Mouse (Mus musculus) CH12.LX (cell line): Measurements from ENCODE around the gene Th. TPM values are rescaled to one million over a fixed set of nuclear protein-coding genes. Genes with fewer than 3 reads are reported as not detected.

Experiments
- DNase-seq: peaks from one replicate; pipeline ENCODE4 v3.0.0-alpha.2; 2013; ENCODE audit errors: extremely low read depth
- H3K27ac ChIP-seq: 2 replicates; pipeline ENCODE4 v1.5.1; 2012; ENCODE audit warnings: low read depth, mild to moderate bottlenecking, control low read depth, moderate library complexity; ENCODE audit not compliant: insufficient read depth
- H3K27me3 ChIP-seq: replicated peaks from 2 replicates; pipeline ENCODE3; 2012; ENCODE audit warnings: inconsistent platforms
- H3K36me3 ChIP-seq, 2 experiments: replicated peaks in 1 of 2; 2 replicates each; pipeline versions ENCODE3 to v1.6.1; 2012; ENCODE audit warnings: inconsistent platforms in 1 of 2, low read length in 1 of 2, mild to moderate bottlenecking in 1 of 2, mixed read lengths in 1 of 2, moderate library complexity in 1 of 2; ENCODE audit not compliant: control insufficient read depth in 1 of 2, insufficient read depth in 1 of 2
- H3K4me1 ChIP-seq, 2 experiments: 2 replicates each; pipeline ENCODE4 v1.6.1; 2012; ENCODE audit warnings: inconsistent platforms in 1 of 2, moderate library complexity in 1 of 2; ENCODE audit not compliant: insufficient read depth in 2 of 2, control insufficient read depth in 1 of 2
- H3K4me2 ChIP-seq: 2 replicates; pipeline ENCODE4 v1.6.1; 2012; ENCODE audit warnings: low read depth, mild to moderate bottlenecking, control low read depth; ENCODE audit not compliant: poor library complexity, insufficient read depth, severe bottlenecking
- H3K4me3 ChIP-seq, 3 experiments: fragments of 150-350 bp in 1 of 3; sonication (generic) in 1 of 3; replicated peaks in 1 of 3; 2 replicates each; pipeline versions ENCODE3 to v1.5.1; 2011 to 2012; ENCODE audit warnings: low read depth in 2 of 3, low read length in 2 of 3, mild to moderate bottlenecking in 2 of 3, moderate library complexity in 2 of 3, control low read depth in 1 of 3, improper control_type of control experiment in 1 of 3, inconsistent platforms in 1 of 3, mixed read lengths in 1 of 3; ENCODE audit not compliant: poor library complexity in 1 of 3
- H3K79me2 ChIP-seq: replicated peaks from 2 replicates; pipeline ENCODE4 v1.6.1; 2012; ENCODE audit warnings: mild to moderate bottlenecking, moderate library complexity; ENCODE audit not compliant: control insufficient read depth, poor library complexity, insufficient read depth, severe bottlenecking; ENCODE audit errors: extremely low read depth
- H3K9ac ChIP-seq: 2 replicates; pipeline ENCODE4 v1.6.1; 2012; ENCODE audit warnings: low read depth, mild to moderate bottlenecking, control low read depth, moderate library complexity; ENCODE audit not compliant: insufficient read depth
- H3K9me3 ChIP-seq: replicated peaks from 2 replicates; pipeline ENCODE3; 2012; ENCODE audit warnings: low read length, inconsistent platforms, mixed read lengths
- CTCF ChIP-seq, 2 experiments: IDR thresholded peaks in 1 of 2; conservative IDR thresholded peaks in 1 of 2; 2 replicates each; pipeline ENCODE4 v1.5.1; 2011 to 2012; ENCODE audit warnings: low read depth in 2 of 2, low read length in 2 of 2, improper control_type of control experiment in 1 of 2, inconsistent platforms in 1 of 2, mild to moderate bottlenecking in 1 of 2, moderate library complexity in 1 of 2
- GABPA ChIP-seq: IDR thresholded peaks from 2 replicates; pipeline ENCODE4 v1.6.1; 2012; ENCODE audit warnings: low read depth, low read length, improper control_type of control experiment, inconsistent platforms; ENCODE audit not compliant: insufficient replicate concordance
- HCFC1 ChIP-seq: IDR thresholded peaks from 2 replicates; pipeline ENCODE4 v1.6.1; 2012; ENCODE audit warnings: low read depth, mild to moderate bottlenecking, inconsistent platforms, low read length, improper control_type of control experiment
- IRF4 ChIP-seq: IDR thresholded peaks from 2 replicates; pipeline ENCODE4 v1.6.1; 2014; ENCODE audit warnings: low read depth, mild to moderate bottlenecking, inconsistent platforms, low read length, improper control_type of control experiment
- JUN ChIP-seq: IDR thresholded peaks from 2 replicates; pipeline ENCODE4 v1.6.1; 2011; ENCODE audit warnings: low read depth, mild to moderate bottlenecking, low read length, improper control_type of control experiment, moderate library complexity; ENCODE audit not compliant: insufficient read depth
- JUND ChIP-seq: conservative IDR thresholded peaks from 2 replicates; pipeline ENCODE4 v1.6.1; 2011; ENCODE audit warnings: low read depth, low read length, improper control_type of control experiment
- KAT2A ChIP-seq: IDR thresholded peaks from 2 replicates; pipeline ENCODE4 v1.6.1; 2012; ENCODE audit warnings: low read length, improper control_type of control experiment, inconsistent platforms; ENCODE audit not compliant: insufficient replicate concordance
- MAX ChIP-seq: IDR thresholded peaks from 2 replicates; pipeline ENCODE4 v1.6.1; 2011; ENCODE audit warnings: low read length, improper control_type of control experiment
- MXI1 ChIP-seq: IDR thresholded peaks from 2 replicates; pipeline ENCODE4 v1.6.1; 2011; ENCODE audit warnings: mild to moderate bottlenecking, low read depth, low read length, improper control_type of control experiment
- MYC ChIP-seq: IDR thresholded peaks from 2 replicates; pipeline ENCODE4 v1.6.1; 2011; ENCODE audit warnings: low read depth, mild to moderate bottlenecking, improper control_type of control experiment, low read length
- NELFE ChIP-seq: IDR thresholded peaks from 2 replicates; pipeline ENCODE4 v1.6.1; 2011; ENCODE audit warnings: low read depth, low read length, improper control_type of control experiment
- PAX5 ChIP-seq: IDR thresholded peaks from 2 replicates; pipeline ENCODE4 v1.6.1; 2012; ENCODE audit warnings: low read length, inconsistent platforms, mixed read lengths
- POLR2AphosphoS2 ChIP-seq: IDR thresholded peaks from 2 replicates; pipeline ENCODE4 v1.6.1; 2011; ENCODE audit warnings: low read depth, low read length, improper control_type of control experiment
- RAD21 ChIP-seq: IDR thresholded peaks from 2 replicates; pipeline ENCODE4 v1.6.1; 2011; ENCODE audit warnings: low read depth, mild to moderate bottlenecking, low read length, improper control_type of control experiment, moderate library complexity
- SMC3 ChIP-seq: IDR thresholded peaks from 2 replicates; pipeline ENCODE4 v1.6.1; 2011; ENCODE audit warnings: low read depth, low read length, improper control_type of control experiment
- TBP ChIP-seq: conservative IDR thresholded peaks from 2 replicates; pipeline ENCODE4 v1.6.1; 2011; ENCODE audit warnings: low read depth, low read length, improper control_type of control experiment
- USF2 ChIP-seq: conservative IDR thresholded peaks from 2 replicates; pipeline ENCODE4 v1.6.1; 2011; ENCODE audit warnings: low read depth, low read length, improper control_type of control experiment
- ZC3H11A ChIP-seq: IDR thresholded peaks from 2 replicates; pipeline ENCODE4 v1.6.1; 2012; ENCODE audit warnings: low read depth, mild to moderate bottlenecking, inconsistent platforms, low read length, improper control_type of control experiment
- ZNF384 ChIP-seq: IDR thresholded peaks from 2 replicates; pipeline ENCODE4 v1.6.1; 2012; ENCODE audit warnings: low read depth, low read length, improper control_type of control experiment, inconsistent platforms
- dilution Hi-C: fragments of 300-500 bp; cut with MboI; formaldehyde crosslinking; loops from 2 replicates; pipeline ENCODE4 v1.14.3; 2020; ENCODE audit warnings: low sequenced_read_pairs; ENCODE audit not compliant: extremely low pct_unique_long_range_greater_than_20kb, extremely low pct_ligation_motif_present
- in situ Hi-C: fragments of 300-500 bp; cut with MboI; formaldehyde crosslinking; loops from 3 replicates; pipeline ENCODE4 v1.14.3; 2019; ENCODE audit warnings: low sequenced_read_pairs, low pct_ligation_motif_present, low pct_unique_long_range_greater_than_20kb, mixed read lengths
- polyA plus RNA-seq: library from polyadenylated mRNA; unstranded; fragments of >175 nt; gene quantifications from 2 replicates; pipeline ENCODE4 v1.2.1, GENCODE M21; 2012; ENCODE audit warnings: low read depth; ENCODE audit not compliant: insufficient read length
- total RNA-seq, 2 experiments: library from RNA; depleted of rRNA; stranded (reverse); fragments of 300-350 nt in 1 of 2; fragments of >200 nt in 1 of 2; gene quantifications; 2 replicates each; pipeline ENCODE4 v1.2.3; 2012 to 2014

Th gene
- total and polyA plus RNA-seq, 3 experiments: not detected

- dilution Hi-C loops (no loop called here), in situ Hi-C loops (loop anchor here (5.0 kb wide), 1 partner anchor 198 kb away; the partner anchor contains the start of gene Trpm5)
- Histone ChIP-seq H3K27ac (no peak overlapping the region), H3K4me1 (peaks cover 7 to 14% of the 10 kb centered on the region in 2 experiments), H3K27me3 (peaks cover 84% of the 10 kb centered on the region), H3K4me2 (peak overlapping the region; percentile 86), H3K9ac (no peak overlapping the region), H3K79me2 (no peaks in the 10 kb centered on the region), H3K36me3 (no peaks in the 10 kb centered on the region), H3K9me3 (no peaks in the 10 kb centered on the region)
- DNase-seq: peak; percentile 83
- TF ChIP-seq KAT2A (peak; percentile 69; the same call in 1 of the 2 replicates), ZC3H11A (peak; percentile 20; the same call in 1 of the 2 replicates), NELFE (peak; percentile 35; the same call in 1 of the 2 replicates), CTCF (conservative IDR thresholded peaks at IDR 0.05 in 1 of 2, IDR thresholded peaks at IDR 0.05 in 1 of 2; ENCODE audit: low read depth in 2 of 2, low read length in 2 of 2) (peak; percentile 98 to 99), RAD21 (peak; percentile 85), SMC3 (peak; percentile 94), MYC (no peak; the same call in 1 of the 2 replicates), USF2 (no peak), TBP (0 out of 2 replicates have a peak, but pooled peaks have one; percentile 18), IRF4 (peak; percentile 46; the same call in 1 of the 2 replicates), POLR2AphosphoS2 (no peak)
- TF ChIP-seq, all 38 proteins: peak for 8
- H3K4me3 ChIP-seq: no peak overlapping the region
Measured at GRCm38 (mm10) chr7:142894669-142895068, 36.3 kb downstream of the Th start.

- peaks cover 81% of the 10 kb centered on the region for H3K27me3 ChIP-seq
- H3K4me1 ChIP-seq: peaks cover 7 to 14% of the 10 kb centered on the region in 2 experiments
- H3K4me2 ChIP-seq: no peak overlapping the region
- H3K27ac ChIP-seq: no peak overlapping the region
- H3K36me3 ChIP-seq: no peaks in the 10 kb centered on the region
- H3K9me3 ChIP-seq: no peaks in the 10 kb centered on the region
- dilution Hi-C loops (no loop called here), in situ Hi-C loops (loop anchor here (5.0 kb wide), 1 partner anchor 198 kb away; the partner anchor contains the start of gene Trpm5)
- TF ChIP-seq GABPA: no peak
- TF ChIP-seq KAT2A: no peak
- no peak for TF ChIP-seq ZNF384
- TF ChIP-seq POLR2AphosphoS2: no peak
- TF ChIP-seq MXI1: no peak
- TF ChIP-seq PAX5: no peak
- TF ChIP-seq JUND: no peak
- TF ChIP-seq MYC: no peak
- no peak for TF ChIP-seq MAX
- no peak for TF ChIP-seq JUN
- no peak for TF ChIP-seq HCFC1
- no peaks in the 10 kb centered on the region for H3K79me2 ChIP-seq
- no peak overlapping the region for H3K9ac ChIP-seq
- H3K4me3 ChIP-seq: no peak overlapping the region
- no peak for DNase-seq
Measured at GRCm38 (mm10) chr7:142893721-142894639, 36.9 kb downstream of the Th start.
